Mouse (Mus musculus) bone marrow macrophage, adult 2 months (primary cell): ENCODE measurements at regions not wholly inside any gene's neighbourhood (a gene's known extent, or its start where the extent isn't known, plus 50 kb on each side); places are given as distances from the start of the nearest gene placed in this dataset.

Source experiments
- CTCF ChIP-seq: IDR thresholded peaks from 2 replicates; pipeline ENCODE4 v1.5.1; 2012; ENCODE audit warnings: low read depth, mild to moderate bottlenecking, low read length, moderate library complexity
- POLR2A ChIP-seq: IDR thresholded peaks from 2 replicates; pipeline ENCODE4 v1.6.1; 2012; ENCODE audit warnings: mild to moderate bottlenecking, low read depth, low read length, borderline replicate concordance

DNA sequence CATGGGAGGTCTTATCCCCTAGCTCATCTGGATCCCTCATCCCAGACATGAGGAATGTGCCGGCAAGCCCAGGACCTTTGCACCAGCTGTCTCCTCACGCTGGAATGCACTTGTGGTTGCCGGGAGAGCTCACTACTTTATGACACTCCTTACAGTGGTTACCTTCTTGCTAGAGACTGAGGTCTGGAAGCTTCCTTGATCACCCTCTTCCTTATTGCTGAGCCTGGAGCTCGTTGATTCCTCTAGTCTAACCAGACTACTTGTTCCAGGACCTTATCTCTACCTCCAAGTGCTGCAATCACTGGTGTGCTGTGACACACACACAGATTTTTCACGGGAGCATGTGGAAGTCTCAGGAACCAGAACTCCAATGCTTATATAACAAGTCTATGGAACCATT, 411.6 kb upstream of the Tbx3 start:
- no peak for TF ChIP-seq POLR2A
- TF ChIP-seq CTCF = no peak
